Mouse (Mus musculus) E14TG2a.4 (cell line): Measurements from ENCODE around the gene Sh3bp4.

Experiments
- CTCF ChIP-seq: conservative IDR thresholded peaks from 2 replicates; pipeline ENCODE4 v1.5.1; 2014; ENCODE audit warnings: low read length
- NANOG ChIP-seq: IDR thresholded peaks from 2 replicates; pipeline ENCODE4 v1.6.1; 2014; ENCODE audit warnings: borderline replicate concordance, low read length, mixed read lengths
- POU5F1 ChIP-seq: IDR thresholded peaks from 2 replicates; pipeline ENCODE4 v1.6.1; 2014; ENCODE audit warnings: low read length, borderline replicate concordance

- TF ChIP-seq CTCF (no peak), NANOG (no peak), POU5F1 (no peak)
Observed at GRCm38 (mm10) chr1:89042081-89042480, 28.1 kb upstream of the Sh3bp4 start.
